Mouse (Mus musculus) heart, postnatal 0 days (tissue): ENCODE measurements at regions not wholly inside any gene's neighbourhood (a gene's known extent, or its start where the extent isn't known, plus 50 kb on each side); places are given as distances from the start of the nearest gene placed in this dataset.
"Not testable (repeated sequence)": the region's sequence is repeated elsewhere in the genome, so short reads cannot be mapped to it uniquely, and the experiment has no call there.

Experiments used
- ATAC-seq: fragments of 200-750 bp; cut with Nextera tagmentation; 2 replicates; pipeline ENCODE4 v1.8.0; 2017; ENCODE audit warnings: low read depth, moderate number of reproducible peaks, moderate library complexity; ENCODE audit not compliant: insufficient read depth
- DNase-seq: peaks from one replicate; pipeline ENCODE4 v3.0.0-alpha.2; 2016; ENCODE audit warnings: low spot score
- H3K27ac ChIP-seq: fragments of 300-500 bp; sonication (generic); 2 replicates; pipeline ENCODE4 v1.5.1; 2014; ENCODE audit warnings: low read depth, mild to moderate bottlenecking
- H3K27me3 ChIP-seq: fragments of 300-500 bp; sonication (generic); 2 replicates; pipeline ENCODE4 v1.6.1; 2014; ENCODE audit warnings: low read length, mixed read lengths; ENCODE audit not compliant: control insufficient read depth, insufficient read depth
- H3K36me3 ChIP-seq: fragments of 300-500 bp; sonication (generic); replicated peaks from 2 replicates; pipeline ENCODE4 v1.6.1; 2014; ENCODE audit warnings: low read length, mixed read lengths; ENCODE audit not compliant: control insufficient read depth, insufficient read depth
- H3K4me1 ChIP-seq: fragments of 300-500 bp; sonication (generic); 2 replicates; pipeline ENCODE4 v1.6.1; 2014; ENCODE audit warnings: antibody characterized with exemption; ENCODE audit not compliant: control insufficient read depth, insufficient read depth
- H3K4me2 ChIP-seq: fragments of 300-500 bp; sonication (generic); 2 replicates; pipeline ENCODE4 v1.6.1; 2014; ENCODE audit warnings: low read depth, mild to moderate bottlenecking, low read length, moderate library complexity
- H3K4me3 ChIP-seq: fragments of 300-500 bp; sonication (generic); 2 replicates; pipeline ENCODE4 v1.5.1; 2014; ENCODE audit warnings: low read depth, low read length
- H3K9ac ChIP-seq: fragments of 300-500 bp; sonication (generic); replicated peaks from 2 replicates; pipeline ENCODE4 v1.6.1; 2014; ENCODE audit warnings: low read depth, low read length, mixed read lengths
- H3K9me3 ChIP-seq: fragments of 300-500 bp; sonication (generic); replicated peaks from 2 replicates; pipeline ENCODE4 v1.6.1; 2016; ENCODE audit warnings: low read length; ENCODE audit not compliant: control insufficient read depth
- CTCF ChIP-seq: IDR thresholded peaks from 2 replicates; pipeline ENCODE4 v1.5.1; 2016; ENCODE audit warnings: antibody characterized with exemption, control low read depth, low read depth
- EP300 ChIP-seq: IDR thresholded peaks from 2 replicates; pipeline ENCODE4 v1.6.1; 2016; ENCODE audit warnings: antibody characterized with exemption, low read depth
- WGBS: fragments of 180-500 bp; shearing (Covaris S2); extraction: QIAGEN DNeasy Blood & Tissue Kit; methylation state at CpG from one replicate; pipeline ENCODE4 v1.1.7; 2014; 5-methylcytosine and 5-hydroxymethylcytosine counted together

DNA sequence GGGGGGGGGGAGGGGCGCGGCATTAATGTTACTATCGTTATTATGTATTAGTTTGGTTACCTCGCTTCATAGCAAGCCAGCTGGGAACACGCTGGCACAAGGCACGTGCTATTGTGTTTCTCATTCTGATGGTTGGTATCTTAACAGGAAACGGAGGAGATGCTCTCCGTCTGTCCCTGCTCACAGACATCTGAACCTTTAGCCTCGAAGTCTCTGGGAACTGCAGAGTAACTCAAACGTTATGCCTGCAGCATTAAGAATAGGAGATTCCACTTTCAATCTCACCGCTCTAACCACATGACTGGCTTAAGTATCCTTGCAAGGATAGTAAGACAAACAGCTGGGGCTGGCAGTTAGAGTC is 80.0 kb downstream of the Nfkbiz start:
- no peak overlapping the region for H3K9ac ChIP-seq
- no peaks in the 10 kb centered on the region for H3K4me1 ChIP-seq
- DNase-seq, result no peak
- 64% methylated on average over 11 of the region's 11 CpGs for WGBS
- no peaks in the 10 kb centered on the region for H3K36me3 ChIP-seq
- ATAC-seq, result no peak
- no peak overlapping the region for H3K27ac ChIP-seq
- TF ChIP-seq CTCF (no peak), EP300 (no peak)
- no peaks in the 10 kb centered on the region for H3K27me3 ChIP-seq
- H3K4me2 ChIP-seq, result no peak overlapping the region
- no peak overlapping the region for H3K4me3 ChIP-seq
- H3K9me3 ChIP-seq, result no peaks in the 10 kb centered on the region

DNA sequence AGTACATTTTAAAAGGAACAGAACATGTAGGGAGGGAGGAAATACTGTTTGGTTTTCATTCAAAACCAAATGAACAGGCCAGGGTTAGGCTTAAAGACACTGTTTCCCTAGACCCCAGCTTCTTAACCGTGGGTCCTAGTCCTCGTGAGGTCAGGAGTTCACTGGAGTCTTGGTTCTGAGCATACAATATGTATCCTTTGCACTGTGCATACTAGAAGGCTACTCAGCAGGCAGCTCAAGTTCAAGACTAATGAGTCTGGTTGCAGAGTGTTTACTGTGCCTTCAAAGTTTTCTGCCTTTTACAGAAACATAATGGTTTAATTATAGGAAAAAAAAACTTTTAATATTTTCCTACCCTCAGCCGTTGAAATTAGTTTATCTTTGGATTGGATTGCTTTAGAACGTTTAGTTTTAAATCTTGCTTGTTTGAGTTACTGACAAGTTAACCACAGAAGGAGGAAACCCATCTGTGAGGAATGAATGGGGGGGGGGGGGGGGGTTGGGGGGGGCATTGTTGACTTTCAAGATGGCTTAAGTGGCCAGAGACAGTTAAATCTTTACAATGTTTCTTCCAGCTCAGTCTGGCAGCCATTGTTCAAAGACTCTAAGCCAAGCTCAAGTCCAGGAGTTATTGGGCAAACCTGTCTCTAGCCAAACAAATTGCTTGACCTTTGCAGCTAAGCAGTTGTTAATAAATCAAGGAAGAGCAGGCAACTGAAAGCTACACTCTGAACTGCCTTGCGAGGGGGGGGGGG is 80.6 kb downstream of the Nfkbiz start:
- Histone ChIP-seq H3K4me3 (no peak overlapping the region), H3K27me3 (no peaks in the 10 kb centered on the region), H3K4me2 (no peak overlapping the region), H3K9ac (no peak overlapping the region), H3K36me3 (no peaks in the 10 kb centered on the region), H3K9me3 (no peaks in the 10 kb centered on the region), H3K4me1 (no peaks in the 10 kb centered on the region), H3K27ac (no peak overlapping the region)
- TF ChIP-seq CTCF, result no peak
- no peak for TF ChIP-seq EP300
- ATAC-seq (no peak), DNase-seq (no peak)
- WGBS, result 51% methylated on average over 5 of the region's 5 CpGs

DNA sequence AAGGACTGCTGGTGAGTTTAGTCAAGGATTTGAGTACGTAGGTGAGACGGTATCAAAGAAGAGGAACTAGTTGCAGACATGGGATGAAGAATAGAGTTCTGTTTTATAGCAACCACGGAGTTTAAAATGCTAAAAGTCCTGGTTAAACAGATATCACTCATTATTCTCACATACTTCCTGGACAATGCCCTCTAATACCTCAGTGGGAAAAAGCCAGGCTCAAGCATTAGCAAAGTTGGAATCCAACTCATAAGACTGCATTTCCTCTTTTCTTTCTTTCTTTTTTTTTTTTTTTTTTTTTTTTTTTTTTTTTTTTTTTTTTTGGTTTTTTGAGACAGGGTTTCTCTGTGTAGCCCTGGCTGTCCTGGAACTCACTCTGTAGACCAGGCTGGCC is 81.3 kb downstream of the Nfkbiz start:
- H3K4me3 ChIP-seq, H3K27ac ChIP-seq, H3K9ac ChIP-seq, ATAC-seq, H3K4me2 ChIP-seq, H3K36me3 ChIP-seq, DNase-seq, H3K4me1 ChIP-seq, H3K27me3 ChIP-seq, H3K9me3 ChIP-seq: not testable (repeated sequence)
- 74% methylated on average over 3 of the region's 3 CpGs for WGBS

DNA sequence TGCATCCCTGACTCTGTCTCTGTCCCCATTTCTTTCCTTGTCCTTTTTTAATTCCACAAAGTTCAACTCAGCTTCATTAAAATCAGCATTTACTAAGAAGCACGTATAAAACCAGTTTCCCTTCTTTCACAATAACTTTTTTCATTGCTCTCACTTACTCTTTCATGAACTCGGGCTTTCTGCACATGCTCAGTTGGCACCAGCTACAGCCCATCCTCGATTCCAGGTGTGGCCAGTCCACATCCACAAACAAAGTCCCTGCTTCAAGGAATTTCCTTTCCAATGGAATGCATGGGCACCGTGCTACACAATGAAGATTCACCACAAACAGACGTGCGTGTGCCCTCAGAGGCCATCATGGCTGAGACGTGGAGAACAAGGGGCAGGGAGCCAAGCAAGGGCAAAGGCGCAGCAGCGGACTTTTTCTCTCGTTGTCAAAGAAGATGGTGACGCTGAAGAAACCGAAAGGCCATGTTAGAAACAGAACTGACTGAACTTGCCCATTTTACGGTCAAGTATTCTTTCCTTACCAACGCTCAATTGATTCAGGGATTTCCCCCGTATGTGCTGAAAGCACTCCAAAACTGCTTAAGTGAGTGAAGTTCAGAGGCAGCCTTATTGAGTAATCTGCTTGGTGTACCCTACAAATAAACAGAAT is 81.8 kb downstream of the Nfkbiz start:
- no peaks in the 10 kb centered on the region for H3K4me1 ChIP-seq
- no peaks in the 10 kb centered on the region for H3K36me3 ChIP-seq
- 84% methylated on average over 15 of the region's 15 CpGs for WGBS
- no peak overlapping the region for H3K27ac ChIP-seq
- no peak overlapping the region for H3K9ac ChIP-seq
- H3K27me3 ChIP-seq, result no peaks in the 10 kb centered on the region
- TF ChIP-seq EP300 (no peak), CTCF (no peak)
- no peaks in the 10 kb centered on the region for H3K9me3 ChIP-seq
- DNase-seq (no peak), ATAC-seq (no peak)
- H3K4me2 ChIP-seq, result no peak overlapping the region
- no peak overlapping the region for H3K4me3 ChIP-seq

- no peaks in the 10 kb centered on the region for H3K36me3 ChIP-seq
- no peak overlapping the region for H3K4me2 ChIP-seq
- no peak overlapping the region for H3K4me3 ChIP-seq
- WGBS, result 69% methylated on average over 6 of the region's 6 CpGs
- ATAC-seq (no peak), DNase-seq (no peak)
- no peaks in the 10 kb centered on the region for H3K4me1 ChIP-seq
- no peak overlapping the region for H3K27ac ChIP-seq
- H3K9me3 ChIP-seq, result no peaks in the 10 kb centered on the region
- no peak for TF ChIP-seq CTCF
- no peak for TF ChIP-seq EP300
- H3K9ac ChIP-seq, result no peak overlapping the region
- H3K27me3 ChIP-seq, result no peaks in the 10 kb centered on the region
Observed at GRCm38 (mm10) chr16:55755309-55755832, 83.3 kb downstream of the Nfkbiz start.
